Mouse (Mus musculus): Measurements from ENCODE around the gene Cyth1. TPM values are rescaled to one million over a fixed set of nuclear protein-coding genes. Genes with fewer than 3 reads are reported as not detected.
A peak's percentile ranks its signal among the peaks of the same experiment; 100 is the strongest.

Cyth1 gene
- polyA plus RNA-seq, 1 experiment, result 16.1 TPM

- Histone ChIP-seq H3K36me3 (ENCODE audit: control insufficient read depth, insufficient read depth) (no peaks in the 10 kb centered on the region), H3K4me2 (ENCODE audit: low read depth) (no peak overlapping the region), H3K79me2 (ENCODE audit: control insufficient read depth, insufficient read depth) (peaks cover 29% of the 10 kb centered on the region), H3K27me3 (ENCODE audit: control insufficient read depth, insufficient read depth, insufficient read length) (no peaks in the 10 kb centered on the region), H3ac (ENCODE audit: control insufficient read depth, insufficient read length) (no peak overlapping the region), H3K4me3 (no peak overlapping the region)
- TF ChIP-seq MYOD1 (IDR thresholded peaks at IDR 0.05; ENCODE audit: control insufficient read depth in 1 of 3, insufficient read length in 2 of 3, low read depth in 2 of 3), result no peak
- TF ChIP-seq E2F4 (IDR thresholded peaks at IDR 0.05; ENCODE audit: insufficient read depth), result no peak
- TF ChIP-seq MYOG (IDR thresholded peaks at IDR 0.05; ENCODE audit: control insufficient read depth in 1 of 3, insufficient read depth in 1 of 3, insufficient read length in 2 of 3, low read depth in 2 of 3), result no peak
- TF ChIP-seq TCF12 (IDR thresholded peaks at IDR 0.05; ENCODE audit: insufficient read depth, poor library complexity, severe bottlenecking), result no peak
- TF ChIP-seq USF1 (IDR thresholded peaks at IDR 0.05; ENCODE audit: low read depth), result no peak
- TF ChIP-seq TCF3 (IDR thresholded peaks at IDR 0.05; ENCODE audit: insufficient read length, low read depth), result no peak
- TF ChIP-seq MAX (IDR thresholded peaks at IDR 0.05; ENCODE audit: low read depth), result no peak
- no peak for TF ChIP-seq SRF (IDR thresholded peaks at IDR 0.05; ENCODE audit: control insufficient read depth, insufficient read length, low read depth)
These were observed 21.5 kb downstream of the Cyth1 start for GRCm38 (mm10) chr11:118226850-118227249.

GRCm38 (mm10) chr11:118225862-118226261, 22.5 kb downstream of the Cyth1 start:
- Histone ChIP-seq H3K4me2 (ENCODE audit: low read depth) (no peak overlapping the region), H3ac (ENCODE audit: control insufficient read depth, insufficient read length) (no peak overlapping the region), H3K27me3 (ENCODE audit: control insufficient read depth, insufficient read depth, insufficient read length) (no peaks in the 10 kb centered on the region), H3K79me2 (ENCODE audit: control insufficient read depth, insufficient read depth) (peaks cover 23% of the 10 kb centered on the region), H3K36me3 (ENCODE audit: control insufficient read depth, insufficient read depth) (no peaks in the 10 kb centered on the region), H3K4me3 (no peak overlapping the region)
- TF ChIP-seq MAX (IDR thresholded peaks at IDR 0.05; ENCODE audit: low read depth) (no peak), TCF12 (IDR thresholded peaks at IDR 0.05; ENCODE audit: insufficient read depth, poor library complexity, severe bottlenecking) (no peak), CEBPB (IDR thresholded peaks at IDR 0.05; ENCODE audit: insufficient read depth, poor library complexity, severe bottlenecking) (no peak), REST (IDR thresholded peaks at IDR 0.05; ENCODE audit: insufficient read depth, insufficient read length) (no peak), SRF (IDR thresholded peaks at IDR 0.05; ENCODE audit: control insufficient read depth, insufficient read length, low read depth) (no peak), POLR2A (IDR thresholded peaks at IDR 0.05; ENCODE audit: insufficient read length, low read depth) (no peak), TCF3 (IDR thresholded peaks at IDR 0.05; ENCODE audit: insufficient read length, low read depth) (no peak), E2F4 (IDR thresholded peaks at IDR 0.05; ENCODE audit: insufficient read depth) (no peak), USF1 (IDR thresholded peaks at IDR 0.05; ENCODE audit: low read depth) (no peak), MYOD1 (IDR thresholded peaks at IDR 0.05; ENCODE audit: control insufficient read depth in 1 of 3, insufficient read length in 2 of 3, low read depth in 2 of 3) (no peak), POLR2AphosphoS2 (IDR thresholded peaks at IDR 0.05; ENCODE audit: insufficient read length, low read depth) (no peak), MYOG (IDR thresholded peaks at IDR 0.05; ENCODE audit: control insufficient read depth in 1 of 3, insufficient read depth in 1 of 3, insufficient read length in 2 of 3, low read depth in 2 of 3) (no peak)

- Histone ChIP-seq H3K4me2 (ENCODE audit: low read depth) (no peak overlapping the region), H3K4me3 (no peak overlapping the region), H3K79me2 (ENCODE audit: control insufficient read depth, insufficient read depth) (peaks cover 20% of the 10 kb centered on the region), H3ac (ENCODE audit: control insufficient read depth, insufficient read length) (no peak overlapping the region), H3K36me3 (ENCODE audit: control insufficient read depth, insufficient read depth) (no peaks in the 10 kb centered on the region), H3K27me3 (ENCODE audit: control insufficient read depth, insufficient read depth, insufficient read length) (no peaks in the 10 kb centered on the region)
- TF ChIP-seq MYOD1 (IDR thresholded peaks at IDR 0.05; ENCODE audit: control insufficient read depth in 1 of 3, insufficient read length in 2 of 3, low read depth in 2 of 3), result peak in 2 of 3 experiments; percentile 25 to 72
- peak in 1 of 3 experiments; percentile 65 for TF ChIP-seq MYOG (IDR thresholded peaks at IDR 0.05; ENCODE audit: control insufficient read depth in 1 of 3, insufficient read depth in 1 of 3, insufficient read length in 2 of 3, low read depth in 2 of 3)
- no peak for TF ChIP-seq TCF3 (IDR thresholded peaks at IDR 0.05; ENCODE audit: insufficient read length, low read depth)
These were observed 23.1 kb downstream of the Cyth1 start for GRCm38 (mm10) chr11:118225056-118225836.

- H3K4me2 ChIP-seq (ENCODE audit: low read depth), result no peak overlapping the region
- TF ChIP-seq SRF (IDR thresholded peaks at IDR 0.05; ENCODE audit: control insufficient read depth, insufficient read length, low read depth) (no peak), MYOD1 (IDR thresholded peaks at IDR 0.05; ENCODE audit: control insufficient read depth in 1 of 3, insufficient read length in 2 of 3, low read depth in 2 of 3) (no peak), E2F4 (IDR thresholded peaks at IDR 0.05; ENCODE audit: insufficient read depth) (no peak), TCF12 (IDR thresholded peaks at IDR 0.05; ENCODE audit: insufficient read depth, poor library complexity, severe bottlenecking) (no peak), TCF3 (IDR thresholded peaks at IDR 0.05; ENCODE audit: insufficient read length, low read depth) (no peak), USF1 (IDR thresholded peaks at IDR 0.05; ENCODE audit: low read depth) (no peak), POLR2A (IDR thresholded peaks at IDR 0.05; ENCODE audit: insufficient read length, low read depth) (no peak), CEBPB (IDR thresholded peaks at IDR 0.05; ENCODE audit: insufficient read depth, poor library complexity, severe bottlenecking) (no peak), REST (IDR thresholded peaks at IDR 0.05; ENCODE audit: insufficient read depth, insufficient read length) (no peak), MAX (IDR thresholded peaks at IDR 0.05; ENCODE audit: low read depth) (no peak), MYOG (IDR thresholded peaks at IDR 0.05; ENCODE audit: control insufficient read depth in 1 of 3, insufficient read depth in 1 of 3, insufficient read length in 2 of 3, low read depth in 2 of 3) (no peak)
- H3K79me2 ChIP-seq (ENCODE audit: control insufficient read depth, insufficient read depth), result peaks cover 8% of the 10 kb centered on the region
- H3K27me3 ChIP-seq (ENCODE audit: control insufficient read depth, insufficient read depth, insufficient read length), result no peaks in the 10 kb centered on the region
- no peak overlapping the region for H3ac ChIP-seq (ENCODE audit: control insufficient read depth, insufficient read length)
- H3K36me3 ChIP-seq (ENCODE audit: control insufficient read depth, insufficient read depth), result no peaks in the 10 kb centered on the region
- H3K4me3 ChIP-seq, result no peak overlapping the region
These were observed 24.9 kb downstream of the Cyth1 start for GRCm38 (mm10) chr11:118223416-118224067.

Measured in myocyte (in vitro differentiated cells).